Mouse (Mus musculus): Measurements from ENCODE around the gene Stra8.

Stra8 gene

GRCm38 (mm10) chr6:34943499-34943898, 23.5 kb downstream of the Stra8 start:
- no peak for DNase-seq

GRCm38 (mm10) chr6:34946486-34947079, 26.6 kb downstream of the Stra8 start:
- DNase-seq: no peak

GRCm38 (mm10) chr6:34948461-34948860, 28.5 kb downstream of the Stra8 start:
- no peak for DNase-seq

- no peak for DNase-seq
Measured at GRCm38 (mm10) chr6:34951518-34951917, 31.6 kb downstream of the Stra8 start.

GRCm38 (mm10) chr6:34951956-34952667, 32.1 kb downstream of the Stra8 start:
- no peak for DNase-seq

GRCm38 (mm10) chr6:34954926-34955861, 35.2 kb downstream of the Stra8 start:
- DNase-seq: peak; percentile 28

GRCm38 (mm10) chr6:34955862-34956241, 35.9 kb downstream of the Stra8 start:
- DNase-seq: no peak

GRCm38 (mm10) chr6:34959131-34959530, 39.2 kb downstream of the Stra8 start:
- DNase-seq: no peak

- DNase-seq: no peak
Measured at GRCm38 (mm10) chr6:34964550-34964949, 44.6 kb downstream of the Stra8 start.

- DNase-seq: no peak
Measured at GRCm38 (mm10) chr6:34965819-34966539, 46.0 kb downstream of the Stra8 start.

GRCm38 (mm10) chr6:34971181-34971580, 51.2 kb downstream of the Stra8 start:
- DNase-seq: no peak

GRCm38 (mm10) chr6:34979291-34979690, 59.3 kb downstream of the Stra8 start:
- no peak for DNase-seq

GRCm38 (mm10) chr6:34980661-34981060, 60.7 kb downstream of the Stra8 start:
- no peak for DNase-seq

GRCm38 (mm10) chr6:34987085-34987645, 67.2 kb downstream of the Stra8 start:
- no peak for DNase-seq

- no peak for DNase-seq
Measured at GRCm38 (mm10) chr6:34988081-34988761, 68.3 kb downstream of the Stra8 start, which contains the start of gene Slc23a4. TSS of gene Slc23a4 (minus strand) at chr6:34988404.

Data from kidney, adult 9 months (tissue).